Mouse (Mus musculus) retina, adult 2 months (tissue): Measurements from ENCODE around the gene Hes6.

Experiments
- DNase-seq: peaks from one replicate; pipeline ENCODE4 v3.0.0-alpha.2; 2012; ENCODE audit warnings: low read depth, low spot score

Gene Hes6

DNA sequence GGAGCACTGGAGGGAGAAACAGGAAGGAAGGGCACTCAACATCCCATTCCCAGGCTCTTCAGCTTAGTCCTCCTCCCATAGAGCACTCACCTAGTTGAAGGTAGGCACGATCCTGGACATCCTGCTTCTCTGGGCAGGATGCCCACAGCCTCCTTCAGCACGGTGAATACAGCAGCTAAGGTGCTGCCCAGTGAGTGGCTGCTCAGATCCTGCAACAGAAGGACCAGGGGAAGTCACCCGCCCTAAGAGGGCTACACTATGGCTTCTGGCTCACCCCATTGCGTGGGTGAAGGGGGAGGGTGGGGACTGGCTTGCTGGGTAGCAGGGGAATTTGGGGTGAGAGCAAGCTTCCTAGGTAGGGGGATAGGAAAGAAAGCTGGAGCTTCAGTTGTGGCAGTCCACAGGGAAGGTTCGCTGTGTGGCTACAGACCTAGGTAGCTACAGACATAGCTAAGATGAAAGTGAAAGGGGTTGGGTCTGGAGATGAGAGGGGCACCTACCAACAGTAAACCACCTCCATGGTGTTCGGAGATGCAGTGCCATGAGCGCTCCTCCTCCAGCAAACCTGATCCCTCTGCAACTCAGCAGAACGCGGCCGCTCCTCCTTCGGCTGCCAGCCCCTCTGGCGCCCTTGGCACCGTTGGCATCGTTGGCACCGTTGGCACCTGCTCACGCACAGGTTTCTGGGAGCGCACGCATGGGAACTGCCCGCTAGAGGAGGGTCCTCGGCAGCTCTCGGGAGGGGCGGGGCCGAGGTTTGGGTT is 8.2 kb downstream of the Hes6 start:
- DNase-seq: no peak

DNA sequence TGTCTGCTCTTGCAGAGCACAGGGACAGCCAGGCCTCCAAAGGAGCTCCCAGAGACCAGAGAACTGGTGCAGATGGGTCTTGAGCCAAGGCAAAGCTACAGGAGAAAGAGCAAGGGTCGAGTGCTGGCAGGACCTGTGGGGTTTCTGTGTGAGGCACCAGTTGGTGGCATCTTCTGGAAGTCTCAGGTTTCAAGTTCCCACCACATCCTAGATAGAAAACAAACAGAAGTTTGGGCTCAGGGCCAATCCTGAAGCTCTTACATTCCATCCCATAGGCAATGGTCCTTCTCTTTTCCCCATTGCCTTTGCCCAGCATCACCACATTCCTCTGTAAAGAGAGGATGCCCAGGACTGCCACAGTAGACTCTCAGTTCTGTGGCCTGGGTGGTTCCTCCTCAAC is 8.9 kb downstream of the Hes6 start:
- DNase-seq: no peak

DNA sequence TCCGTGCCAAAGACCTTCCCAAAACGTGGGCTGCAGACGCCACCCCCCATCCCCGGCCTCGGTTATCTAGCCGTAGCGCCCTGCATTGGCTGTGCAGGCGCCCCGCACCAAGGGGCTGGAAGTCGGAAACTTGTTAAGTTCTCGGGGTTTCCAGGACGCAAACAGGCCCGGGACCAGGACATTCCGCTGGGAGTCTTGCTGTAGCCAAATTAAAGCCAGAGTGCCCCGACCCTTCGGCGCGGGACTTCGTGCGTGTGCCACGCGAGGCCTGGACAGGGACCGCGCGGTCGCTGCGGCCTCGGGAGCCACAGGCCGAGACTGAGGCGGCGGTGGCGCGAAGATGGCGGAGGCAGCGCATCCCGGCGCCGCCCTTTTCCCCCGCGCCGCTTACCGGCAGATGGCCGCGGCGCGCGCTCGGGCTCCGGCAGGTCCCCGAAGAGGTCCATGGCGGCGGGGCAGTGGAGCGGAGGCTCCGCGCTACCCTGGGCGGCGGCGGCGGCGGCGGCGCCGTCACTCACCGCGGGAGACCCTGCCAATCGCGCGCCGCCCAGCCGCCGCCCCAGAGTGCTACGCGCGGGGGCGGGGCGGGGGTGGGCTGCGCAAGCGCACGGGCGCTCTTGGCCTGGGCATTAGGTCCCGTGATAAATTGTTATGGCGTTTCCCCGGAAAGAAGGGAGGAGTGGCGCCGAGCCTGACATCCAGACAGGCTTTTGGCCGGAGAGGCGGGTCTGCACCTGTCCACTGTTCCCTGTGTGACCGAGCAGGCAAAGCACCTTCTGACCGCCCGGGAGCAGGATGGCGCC is 15.4 kb downstream of the Hes6 start, which contains the start of gene Ilkap:
TSS of gene Ilkap (minus strand) at position 556 of the 803 bp plus-strand sequence.
- peak; percentile 76 for DNase-seq

DNA sequence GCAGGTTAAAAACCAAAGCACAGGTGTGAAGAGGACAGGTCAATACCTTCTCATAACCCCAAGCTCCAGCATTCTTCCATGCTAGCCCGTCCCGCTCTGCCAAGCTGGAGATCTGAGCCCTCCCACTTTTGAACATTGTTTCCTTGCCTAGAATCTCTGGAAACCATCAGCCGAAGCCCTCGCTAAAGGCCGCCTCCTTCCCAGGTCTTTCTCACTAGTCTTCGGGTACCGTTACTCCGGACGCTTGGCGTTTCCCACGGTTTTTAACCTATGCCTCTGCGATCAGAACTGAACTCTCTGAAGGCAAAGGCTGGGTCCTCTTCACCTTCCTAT is 15.9 kb downstream of the Hes6 start:
- no peak for DNase-seq

DNA sequence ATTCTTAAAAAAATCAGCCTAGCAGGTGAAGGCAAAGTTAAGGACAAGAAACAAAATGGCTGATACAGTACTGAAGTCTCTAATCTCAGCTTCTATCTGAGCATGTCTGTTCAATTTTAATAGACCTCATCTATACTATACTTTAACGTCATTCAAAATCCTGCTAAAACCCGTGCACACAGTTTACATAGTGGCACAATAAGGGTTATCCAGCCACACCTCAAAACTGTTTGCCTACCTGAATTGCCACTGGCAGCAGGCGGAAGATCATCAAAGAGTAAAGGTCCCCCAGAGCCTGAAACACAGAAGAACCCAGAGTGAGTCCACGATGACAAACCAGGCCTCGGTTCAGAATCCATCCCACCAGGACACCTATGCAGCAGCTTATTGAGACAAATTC is 23.5 kb downstream of the Hes6 start:
- DNase-seq: no peak

DNA sequence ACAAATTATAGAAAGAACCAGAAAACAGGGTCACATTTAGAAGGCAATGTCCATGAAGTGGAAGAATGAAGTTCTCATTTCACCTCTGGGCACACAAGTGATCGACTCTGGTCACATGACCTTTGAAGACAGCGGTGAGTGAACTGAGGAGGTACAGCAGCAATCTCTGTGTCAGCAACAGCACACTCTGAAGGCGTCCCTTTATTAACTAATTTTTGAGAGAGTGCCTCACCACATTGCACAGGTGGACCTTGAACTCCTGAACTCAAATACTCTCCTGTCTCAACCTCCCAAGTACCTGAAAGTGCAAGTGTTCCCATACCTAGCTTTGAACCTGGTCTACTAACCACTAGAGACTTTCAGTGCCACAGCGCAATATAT is 32.8 kb downstream of the Hes6 start:
- no peak for DNase-seq

DNA sequence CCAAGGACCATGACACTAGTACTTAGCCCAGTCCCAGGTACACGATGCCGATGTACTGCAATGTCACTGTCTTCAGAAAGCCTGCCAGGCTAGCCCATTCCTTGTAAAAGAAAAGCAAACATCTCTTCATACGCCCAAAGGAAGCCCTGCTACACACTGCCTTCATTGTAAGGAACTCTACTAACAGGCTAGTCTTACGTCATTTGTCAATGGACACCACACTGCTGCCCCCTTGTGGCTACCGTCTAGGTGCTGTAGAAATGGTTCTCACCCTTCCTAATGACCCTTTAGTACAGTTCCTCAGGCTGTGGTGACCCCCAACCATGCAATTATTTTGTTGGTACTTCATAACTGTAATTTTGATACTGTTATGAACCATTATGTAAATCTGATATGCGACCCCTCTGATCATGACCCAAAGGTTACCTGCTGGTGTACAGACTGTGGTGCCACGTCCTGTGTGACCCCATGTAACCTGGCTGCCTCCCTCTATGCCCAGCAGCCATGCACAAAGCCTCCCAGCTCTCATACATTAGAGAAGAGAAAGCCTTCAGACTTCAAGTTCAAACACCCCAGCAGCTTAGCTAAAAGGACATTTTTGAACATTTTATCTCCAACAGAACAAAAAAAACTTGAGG is 33.3 kb downstream of the Hes6 start:
- DNase-seq: peak; percentile 50

DNA sequence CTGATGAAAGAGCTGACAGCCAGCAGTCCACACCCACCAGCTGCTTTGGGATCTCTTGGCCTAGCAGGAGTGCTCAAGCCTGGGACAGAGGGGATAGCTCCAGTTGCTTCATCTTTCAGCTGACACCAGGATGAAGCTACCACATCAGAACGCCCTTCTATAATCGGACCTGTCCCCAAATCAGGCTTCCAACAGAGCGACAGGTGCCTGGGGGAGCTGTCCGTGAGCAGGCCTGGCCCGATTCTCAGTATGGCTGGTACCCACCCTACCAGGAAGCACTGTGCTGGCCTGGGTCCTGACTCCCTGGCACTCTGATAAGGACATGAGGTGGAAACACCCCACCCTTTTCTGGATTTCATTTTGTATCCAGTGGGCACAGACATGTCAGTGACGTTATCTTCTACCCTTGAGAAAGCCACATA is 40.4 kb downstream of the Hes6 start:
- no peak for DNase-seq

DNA sequence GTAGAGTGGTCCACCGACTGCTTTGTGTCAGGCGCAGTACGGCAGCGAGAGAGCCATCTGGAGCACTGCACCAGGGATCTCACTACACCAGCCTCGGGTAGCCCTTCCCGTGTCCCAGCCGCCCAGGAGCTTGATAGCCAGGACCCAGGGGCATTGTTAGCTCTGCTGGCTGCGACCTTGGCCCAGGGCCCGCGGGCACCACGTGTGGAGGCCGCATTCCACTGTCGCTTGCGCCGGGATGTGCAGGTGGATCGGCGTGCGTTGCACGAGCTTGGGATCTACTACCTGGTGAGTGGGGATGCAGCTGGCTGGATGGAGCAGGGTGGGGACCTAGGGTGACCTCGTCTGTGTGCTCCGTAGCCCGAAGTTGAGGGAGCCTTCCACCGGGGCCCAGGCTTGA is 43.8 kb downstream of the Hes6 start:
- no peak for DNase-seq

DNA sequence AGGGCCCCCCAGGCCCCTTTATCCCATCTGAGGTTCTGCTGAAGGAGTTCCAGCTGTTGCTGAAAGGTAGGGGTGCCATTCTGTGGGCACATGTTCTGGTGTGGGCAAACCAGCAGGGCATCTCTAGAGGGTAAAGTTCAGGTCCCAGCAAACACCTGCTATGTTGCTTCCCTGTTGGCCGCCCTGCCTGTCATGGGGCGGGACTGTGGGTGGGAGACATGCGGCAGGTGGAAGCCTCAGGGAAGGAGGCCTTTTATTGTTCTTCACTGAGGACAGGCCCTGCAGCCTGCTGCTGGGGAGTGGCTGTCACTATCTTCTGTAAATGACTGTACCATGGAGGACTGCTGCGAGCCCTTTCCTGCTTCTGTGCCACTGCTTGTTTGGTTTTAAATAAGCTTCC is 44.4 kb downstream of the Hes6 start:
- DNase-seq: no peak

DNA sequence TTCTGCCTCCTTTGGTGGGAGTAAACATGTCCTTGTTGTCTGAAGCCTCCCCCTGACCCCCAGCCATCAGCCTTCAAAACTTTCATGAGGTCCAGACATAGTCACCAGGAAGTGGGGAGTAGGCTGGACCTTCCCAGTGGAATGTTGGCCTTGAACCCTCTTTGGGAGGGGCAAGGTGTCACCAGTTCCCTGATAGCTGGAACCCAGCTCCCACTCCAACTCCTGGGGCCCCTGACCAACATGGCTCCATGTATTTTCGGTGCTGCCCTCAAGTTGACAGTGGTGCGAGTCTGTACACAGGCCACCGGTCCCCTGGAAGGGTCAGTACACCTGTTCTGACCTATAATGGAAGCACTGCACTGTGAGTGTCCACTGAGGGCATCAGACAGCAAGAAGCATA is 46.5 kb downstream of the Hes6 start:
- no peak for DNase-seq

DNA sequence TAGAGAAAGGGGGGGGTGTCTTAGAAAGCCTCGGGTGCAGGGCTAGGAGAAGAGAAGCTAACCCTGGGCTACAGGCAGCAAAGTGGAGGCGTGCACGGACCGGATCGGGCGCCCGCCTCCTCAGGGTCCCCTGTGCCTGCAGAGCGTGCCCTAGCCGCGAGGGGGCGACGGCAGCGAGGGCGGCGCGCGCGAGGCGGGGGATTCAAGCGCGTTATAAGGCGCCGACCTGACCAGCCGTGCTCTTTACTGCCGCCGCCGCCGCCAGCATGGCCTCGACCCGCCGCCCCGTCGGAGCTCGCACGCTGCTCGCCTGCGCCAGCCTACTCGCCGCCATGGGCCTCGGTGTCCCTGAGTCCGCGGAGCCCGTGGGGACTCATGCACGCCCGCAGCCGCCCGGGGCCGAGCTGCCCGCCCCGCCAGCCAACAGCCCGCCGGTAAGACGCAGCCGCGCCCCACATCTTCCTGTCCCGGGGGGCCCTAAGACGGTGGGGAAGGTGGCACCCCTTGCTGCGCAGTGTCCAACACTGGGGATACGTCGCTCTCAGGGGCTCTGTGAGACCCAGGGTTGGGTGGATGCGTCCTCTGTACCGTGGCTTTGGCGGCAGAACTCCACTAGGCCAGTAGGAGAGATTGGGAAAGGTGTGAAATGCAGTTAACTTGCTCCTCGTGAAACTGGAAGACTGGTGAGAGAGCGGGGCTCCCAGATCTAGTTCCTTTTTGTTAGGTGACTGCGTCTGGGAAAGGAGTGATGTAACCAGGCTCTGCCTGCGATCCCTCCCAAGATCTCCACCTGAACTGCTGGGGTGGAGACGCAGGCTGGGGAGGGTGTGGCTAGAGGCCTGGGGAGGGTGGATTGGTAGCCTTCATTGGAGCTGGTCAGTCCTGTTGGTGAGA is 47.4 kb downstream of the Hes6 start, which contains the start of gene Erfe:
TSS of gene Erfe (plus strand) at position 216 of the 894 bp plus-strand sequence.
- DNase-seq: no peak

DNA sequence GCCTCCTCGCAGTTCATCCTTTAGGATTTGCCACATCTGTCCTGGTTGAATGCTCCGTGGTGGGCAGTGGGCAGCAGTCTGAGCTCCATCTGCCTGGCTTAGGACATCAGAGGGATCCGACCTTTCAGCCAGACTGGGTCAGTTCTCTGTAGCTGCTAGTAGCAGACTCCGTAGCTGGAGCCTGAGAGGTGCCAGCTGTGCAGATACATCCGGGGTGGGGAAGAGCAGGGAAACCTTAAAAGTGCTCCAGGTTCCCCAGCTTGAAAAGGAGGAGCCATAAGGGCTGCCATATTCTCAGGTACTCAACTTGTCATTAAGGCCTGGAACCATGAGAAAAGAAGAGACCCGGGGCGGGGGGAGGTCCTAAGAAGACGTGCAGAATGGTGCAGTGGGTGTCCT is 48.0 kb downstream of the Hes6 start:
- no peak for DNase-seq

DNA sequence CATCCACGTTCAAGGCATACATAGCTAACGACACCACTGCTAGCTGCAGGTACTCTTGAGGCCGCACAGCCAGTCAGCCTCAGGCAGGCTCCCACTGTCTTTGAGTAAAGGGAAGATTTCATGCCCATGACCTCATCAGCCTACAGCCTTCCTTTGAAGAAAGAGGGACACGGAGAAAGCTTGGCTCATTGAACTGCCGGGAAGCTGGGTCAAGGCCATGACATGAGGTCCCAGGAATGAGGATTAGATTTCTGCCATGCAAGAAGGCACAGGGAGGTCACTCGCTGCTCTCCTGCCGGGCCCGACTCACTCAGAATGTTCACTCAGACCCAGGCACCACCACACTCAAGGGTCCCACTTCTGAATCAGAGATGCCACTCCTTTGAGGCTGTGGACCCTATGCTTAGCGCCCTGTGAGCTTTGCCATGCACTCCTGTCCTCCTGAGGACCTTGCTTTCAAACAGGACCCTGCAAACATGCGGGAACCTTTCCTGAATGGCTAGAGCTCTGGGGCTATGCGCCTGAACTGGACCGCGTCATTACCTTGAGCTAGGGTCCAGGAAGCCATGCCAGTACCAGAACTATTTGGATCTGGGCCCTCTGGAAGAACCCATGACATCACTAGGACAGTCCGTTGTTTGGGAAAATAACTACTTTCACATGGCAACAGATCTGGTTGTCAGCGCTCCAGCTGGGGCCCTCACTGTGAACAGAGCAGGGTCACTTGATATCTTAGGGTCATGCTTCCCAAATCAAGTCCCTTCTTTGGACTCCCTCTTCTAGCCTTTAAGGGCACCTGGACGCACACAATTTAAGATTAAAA is 48.8 kb downstream of the Hes6 start:
- DNase-seq: no peak

DNA sequence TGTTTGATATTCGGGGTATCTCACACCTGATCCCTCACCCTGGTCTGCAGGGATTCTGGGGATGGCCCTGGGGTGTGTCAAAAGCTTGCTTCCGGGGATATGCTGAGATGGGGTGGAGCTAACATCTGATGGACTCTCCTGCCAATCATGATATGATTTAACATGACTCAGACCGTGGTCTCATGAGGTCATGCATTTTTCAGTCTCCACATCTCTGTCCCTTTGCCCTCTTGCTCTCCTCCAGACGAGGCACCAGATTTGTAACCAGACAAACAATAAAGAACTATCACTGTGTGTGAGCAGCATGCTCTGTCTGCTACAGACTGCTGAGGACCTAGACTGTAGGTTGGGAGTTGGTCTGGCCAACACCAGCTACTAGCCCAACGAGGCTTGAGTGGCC is 51.7 kb downstream of the Hes6 start:
- DNase-seq: no peak
